Mouse (Mus musculus): Measurements from ENCODE around the gene Tbc1d30. TPM values are rescaled to one million over a fixed set of nuclear protein-coding genes. Genes with fewer than 3 reads are reported as not detected.

Gene Tbc1d30
- polyA plus RNA-seq (2015; fragmentation: Nextera tagmentation; extraction: Ambion mirVana) = 3.8 and 4.1 TPM in 2 replicates

DNA sequence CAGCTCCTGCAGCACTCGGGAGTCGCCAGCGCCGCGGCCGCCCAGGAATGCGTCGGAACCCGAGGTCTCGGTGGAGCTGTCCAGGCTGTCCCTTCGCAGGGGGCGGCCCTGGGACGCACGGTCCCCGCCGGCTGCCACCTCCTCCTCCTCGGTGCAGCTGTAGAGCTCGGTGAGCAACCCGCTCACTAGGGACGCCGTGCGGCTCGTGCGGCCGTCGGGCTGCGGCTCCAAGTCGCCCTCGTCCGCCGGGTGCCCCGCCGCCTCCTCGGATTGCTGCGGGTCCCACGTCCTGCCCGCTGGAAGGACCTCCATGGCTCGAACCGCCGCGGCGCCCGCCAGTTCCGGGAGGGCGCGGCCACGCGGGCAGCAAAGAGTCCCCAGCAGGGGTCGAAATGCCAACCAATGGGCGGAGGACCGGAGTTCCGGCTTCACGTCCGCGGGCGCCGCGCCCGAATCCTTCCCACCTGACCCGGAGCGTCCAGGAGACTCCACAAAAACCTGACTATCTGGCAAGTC is at the start of gene Tbc1d30:
Gene Tbc1d30, minus strand, starts transcription at position 213 of the 516 bp plus-strand sequence.
- H3K27ac ChIP-seq (replicated peaks) = peak within 1 kb of the TSS; percentile 79
- TF ChIP-seq CTCF (IDR thresholded peaks at IDR 0.05; ENCODE audit: low read depth) (no peak; the same call in 1 of the 2 replicates), EP300 (optimal IDR thresholded peaks at IDR 0.05) (no peak)
- 0% methylated on average over 60 of the region's 61 CpGs for WGBS
- H3K9ac ChIP-seq (ENCODE audit: low read length) = peak within 1 kb of the TSS; percentile 54
- no peaks in the 10 kb centered on the region for H3K36me3 ChIP-seq (ENCODE audit: control insufficient read depth, insufficient read depth, low read length)
- peak within 1 kb of the TSS; percentile 70 for H3K4me2 ChIP-seq (replicated peaks; ENCODE audit: low read depth)
- no peaks in the 10 kb centered on the region; the same call in 1 of the 2 replicates for H3K27me3 ChIP-seq (ENCODE audit: control insufficient read depth, insufficient read depth, low read length)
- H3K9me3 ChIP-seq (ENCODE audit: control insufficient read depth, low read length) = no peaks in the 10 kb centered on the region
- H3K4me3 ChIP-seq (ENCODE audit: low read depth, low read length) = peak within 1 kb of the TSS; percentile 59
- DNase-seq (ENCODE audit: low spot score) (peak; percentile 87), ATAC-seq (ENCODE audit: low FRiP score, low TSS enrichment) (peak; percentile 84)
- H3K4me1 ChIP-seq (replicated peaks; ENCODE audit: control insufficient read depth, insufficient read depth) = peaks cover 4% of the 10 kb centered on the region; the same call in 1 of the 2 replicates

DNA sequence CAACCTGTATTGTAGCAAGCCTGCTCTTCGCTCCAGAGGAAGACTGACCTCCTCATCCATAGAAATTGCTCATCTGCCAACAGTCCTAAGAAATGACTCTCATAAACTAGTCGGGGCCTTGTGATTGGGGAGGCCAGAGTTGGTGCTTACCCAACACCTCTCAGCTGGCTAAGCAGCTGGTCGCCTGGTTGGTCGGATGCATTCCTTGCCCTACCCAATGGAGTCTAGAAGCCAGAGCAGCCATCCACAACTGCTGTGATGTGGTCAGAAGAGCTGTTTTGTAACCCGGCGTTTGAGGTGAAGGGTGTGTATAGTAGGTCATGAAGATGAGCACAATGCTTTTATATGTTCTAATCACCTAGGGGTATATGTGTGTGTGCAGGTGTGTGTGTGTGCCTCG is 47.5 kb upstream of the Tbc1d30 start:
- 77% methylated on average over 7 of the region's 7 CpGs for WGBS

GRCm38 (mm10) chr10:121395542-121396176 is 44.6 kb upstream of the Tbc1d30 start:
- WGBS = 73% methylated on average over 20 of the region's 20 CpGs
- DNase-seq (ENCODE audit: low spot score) = no peak
- no peak for TF ChIP-seq CTCF (IDR thresholded peaks at IDR 0.05; ENCODE audit: low read depth)

More for the DNA sequence above, 47.5 kb upstream of the Tbc1d30 start:
- Histone ChIP-seq H3K4me3 (ENCODE audit: low read depth, low read length) (no peak overlapping the region), H3K4me1 (replicated peaks; ENCODE audit: control insufficient read depth, insufficient read depth) (no peaks in the 10 kb centered on the region), H3K9ac (ENCODE audit: low read length) (no peak overlapping the region), H3K27ac (replicated peaks) (no peak overlapping the region), H3K36me3 (ENCODE audit: control insufficient read depth, insufficient read depth, low read length) (peaks cover 11% of the 10 kb centered on the region), H3K27me3 (ENCODE audit: control insufficient read depth, insufficient read depth, low read length) (no peaks in the 10 kb centered on the region), H3K4me2 (replicated peaks; ENCODE audit: low read depth) (no peak overlapping the region), H3K9me3 (ENCODE audit: control insufficient read depth, low read length) (no peaks in the 10 kb centered on the region)
- no peak for ATAC-seq (ENCODE audit: low FRiP score, low TSS enrichment)
- TF ChIP-seq EP300 (optimal IDR thresholded peaks at IDR 0.05) (no peak), CTCF (IDR thresholded peaks at IDR 0.05; ENCODE audit: low read depth) (no peak)
- no peak for DNase-seq (ENCODE audit: low spot score)

GRCm38 (mm10) chr10:121394789-121395325 is 43.8 kb upstream of the Tbc1d30 start:
- no peak for DNase-seq (ENCODE audit: low spot score)
- peaks cover 34% of the 10 kb centered on the region for H3K36me3 ChIP-seq (ENCODE audit: control insufficient read depth, insufficient read depth, low read length)
- no peak for ATAC-seq (ENCODE audit: low FRiP score, low TSS enrichment)
- H3K4me2 ChIP-seq (replicated peaks; ENCODE audit: low read depth) = no peak overlapping the region
- 77% methylated on average over 18 of the region's 18 CpGs for WGBS
- no peaks in the 10 kb centered on the region for H3K9me3 ChIP-seq (ENCODE audit: control insufficient read depth, low read length)
- no peak overlapping the region for H3K9ac ChIP-seq (ENCODE audit: low read length)
- H3K4me3 ChIP-seq (ENCODE audit: low read depth, low read length) = no peak overlapping the region
- H3K4me1 ChIP-seq (replicated peaks; ENCODE audit: control insufficient read depth, insufficient read depth) = no peaks in the 10 kb centered on the region
- no peak overlapping the region for H3K27ac ChIP-seq (replicated peaks)
- no peaks in the 10 kb centered on the region for H3K27me3 ChIP-seq (ENCODE audit: control insufficient read depth, insufficient read depth, low read length)
- no peak for TF ChIP-seq EP300 (optimal IDR thresholded peaks at IDR 0.05)
- TF ChIP-seq CTCF (IDR thresholded peaks at IDR 0.05; ENCODE audit: low read depth) = no peak

More at GRCm38 (mm10) chr10:121395542-121396176, 44.6 kb upstream of the Tbc1d30 start:
- H3K9ac ChIP-seq (ENCODE audit: low read length) = no peak overlapping the region
- H3K27me3 ChIP-seq (ENCODE audit: control insufficient read depth, insufficient read depth, low read length) = no peaks in the 10 kb centered on the region
- no peak overlapping the region for H3K27ac ChIP-seq (replicated peaks)
- H3K4me1 ChIP-seq (replicated peaks; ENCODE audit: control insufficient read depth, insufficient read depth) = no peaks in the 10 kb centered on the region
- ATAC-seq (ENCODE audit: low FRiP score, low TSS enrichment) = no peak
- no peaks in the 10 kb centered on the region for H3K9me3 ChIP-seq (ENCODE audit: control insufficient read depth, low read length)
- peaks cover 33% of the 10 kb centered on the region for H3K36me3 ChIP-seq (ENCODE audit: control insufficient read depth, insufficient read depth, low read length)
- H3K4me3 ChIP-seq (ENCODE audit: low read depth, low read length) = no peak overlapping the region
- no peak overlapping the region for H3K4me2 ChIP-seq (replicated peaks; ENCODE audit: low read depth)

DNA sequence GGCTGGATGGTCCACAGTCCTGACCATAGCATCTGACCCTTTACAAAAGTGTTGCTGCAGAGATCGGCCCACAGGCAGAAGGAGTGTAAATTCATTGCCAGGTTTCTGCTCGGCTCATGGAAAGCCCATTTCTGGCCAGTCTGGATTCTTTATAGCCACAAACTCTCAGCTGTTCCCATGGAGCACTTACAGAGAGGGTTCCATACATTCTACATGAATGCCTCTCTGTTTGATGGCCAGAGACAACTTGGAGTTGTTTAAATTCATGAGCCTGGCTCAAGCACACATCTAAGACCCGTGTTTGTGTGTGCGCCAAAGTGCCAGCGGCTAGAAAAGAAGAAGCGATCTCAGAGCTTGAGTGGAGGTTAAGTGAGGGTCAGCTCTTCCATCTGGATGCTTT is 43.2 kb upstream of the Tbc1d30 start:
- H3K4me3 ChIP-seq (ENCODE audit: low read depth, low read length) = no peak overlapping the region
- no peak for ATAC-seq (ENCODE audit: low FRiP score, low TSS enrichment)
- DNase-seq (ENCODE audit: low spot score) = no peak
- no peaks in the 10 kb centered on the region for H3K9me3 ChIP-seq (ENCODE audit: control insufficient read depth, low read length)
- WGBS = 53% methylated on average over 6 of the region's 6 CpGs
- no peak overlapping the region for H3K4me2 ChIP-seq (replicated peaks; ENCODE audit: low read depth)
- H3K9ac ChIP-seq (ENCODE audit: low read length) = no peak overlapping the region
- peaks cover 38% of the 10 kb centered on the region for H3K36me3 ChIP-seq (ENCODE audit: control insufficient read depth, insufficient read depth, low read length)
- H3K27me3 ChIP-seq (ENCODE audit: control insufficient read depth, insufficient read depth, low read length) = no peaks in the 10 kb centered on the region
- no peaks in the 10 kb centered on the region for H3K4me1 ChIP-seq (replicated peaks; ENCODE audit: control insufficient read depth, insufficient read depth)
- no peak for TF ChIP-seq EP300 (optimal IDR thresholded peaks at IDR 0.05)
- TF ChIP-seq CTCF (IDR thresholded peaks at IDR 0.05; ENCODE audit: low read depth) = no peak
- no peak overlapping the region for H3K27ac ChIP-seq (replicated peaks)

GRCm38 (mm10) chr10:121391901-121392300 is 40.8 kb upstream of the Tbc1d30 start:
- H3K9me3 ChIP-seq (ENCODE audit: control insufficient read depth, low read length) = no peaks in the 10 kb centered on the region
- H3K36me3 ChIP-seq (ENCODE audit: control insufficient read depth, insufficient read depth, low read length) = peaks cover 38% of the 10 kb centered on the region
- no peak overlapping the region for H3K4me2 ChIP-seq (replicated peaks; ENCODE audit: low read depth)
- no peak for DNase-seq (ENCODE audit: low spot score)
- TF ChIP-seq EP300 (optimal IDR thresholded peaks at IDR 0.05) (no peak), CTCF (IDR thresholded peaks at IDR 0.05; ENCODE audit: low read depth) (no peak)
- no peak overlapping the region for H3K9ac ChIP-seq (ENCODE audit: low read length)
- no peak for ATAC-seq (ENCODE audit: low FRiP score, low TSS enrichment)
- WGBS = 93% methylated on average over 8 of the region's 8 CpGs
- no peak overlapping the region for H3K27ac ChIP-seq (replicated peaks)
- no peak overlapping the region for H3K4me3 ChIP-seq (ENCODE audit: low read depth, low read length)
- H3K4me1 ChIP-seq (replicated peaks; ENCODE audit: control insufficient read depth, insufficient read depth) = no peaks in the 10 kb centered on the region
- no peaks in the 10 kb centered on the region for H3K27me3 ChIP-seq (ENCODE audit: control insufficient read depth, insufficient read depth, low read length)
